8 mouse cellular contexts compared by ENCODE assay signal in genomic region chr8:84066291-84066930, GRCm38 (mm10). TPM values are rescaled to one million over a fixed set of nuclear protein-coding genes. Genes with fewer than 3 reads are reported as not detected.
DNase-seq lines count a peak whose midpoint lies in the region; ATAC-seq and TF ChIP-seq lines count a peak whose summit lies in the region.

Rfx1 (plus strand) TSS chr8:84066834.

- no peaks in the 10 kb centered on the region for H3K27me3 ChIP-seq in MEL (ENCODE audit: control insufficient read depth in 1 of 2, insufficient read depth in 2 of 2, low read length in 2 of 2)
- H3K27me3 ChIP-seq in cerebellum, adult 2 months (ENCODE audit: control insufficient read depth, insufficient read depth, low read length) = no peaks in the 10 kb centered on the region
- no peaks in the 10 kb centered on the region for H3K27me3 ChIP-seq in forebrain, postnatal 0 days (ENCODE audit: insufficient read depth, low read length)
- H3K27me3 ChIP-seq in lung, embryonic 15.5 days = no peaks in the 10 kb centered on the region

- ATAC-seq in forebrain, postnatal 0 days = peak; percentile 96
- peak; percentile 97 for ATAC-seq in lung, embryonic 15.5 days (ENCODE audit: borderline replicate concordance, extremely low read depth, low FRiP score, low TSS enrichment)

- H3K79me2 ChIP-seq in MEL (ENCODE audit: control insufficient read depth, insufficient read depth, low read length, poor library complexity) = peaks cover 14% of the 10 kb centered on the region

- TF ChIP-seq RAD21 in MEL (IDR thresholded peaks at IDR 0.05; ENCODE audit: low read depth, low read length) = no peak

- TF ChIP-seq POLR2A in MEL (IDR thresholded peaks at IDR 0.05; ENCODE audit: control insufficient read depth in 1 of 2, insufficient read depth in 1 of 2, low read depth in 1 of 2, low read length in 2 of 2, poor library complexity in 1 of 2) = peak in 1 of 2 experiments; percentile 82; a peak in 3 of 4 replicates
- TF ChIP-seq POLR2A in cerebellum, adult 2 months (IDR thresholded peaks at IDR 0.05; ENCODE audit: borderline replicate concordance, insufficient read depth, low read length) = peak; percentile 69

- peak within 1 kb of the TSS; percentile 71 for H3K4me2 ChIP-seq in forebrain, postnatal 0 days (ENCODE audit: low read depth)
- peak within 1 kb of the TSS; percentile 78 for H3K4me2 ChIP-seq in lung, embryonic 15.5 days

- no peaks in the 10 kb centered on the region for H3K9me3 ChIP-seq in MEL (replicated peaks; ENCODE audit: insufficient read depth, low read length)
- no peaks in the 10 kb centered on the region for H3K9me3 ChIP-seq in forebrain, postnatal 0 days (ENCODE audit: low read length)
- H3K9me3 ChIP-seq in lung, embryonic 15.5 days = no peaks in the 10 kb centered on the region

- TF ChIP-seq CTCF in MEL (IDR thresholded peaks at IDR 0.05 in 2 of 3, conservative IDR thresholded peaks at IDR 0.05 in 1 of 3; ENCODE audit: control insufficient read depth in 1 of 3, insufficient read depth in 1 of 3, low read depth in 2 of 3, low read length in 3 of 3, poor library complexity in 1 of 3, severe bottlenecking in 1 of 3) = no peak
- TF ChIP-seq CTCF in cerebellum, adult 2 months (IDR thresholded peaks at IDR 0.05; ENCODE audit: borderline replicate concordance, insufficient read depth, low read depth, low read length) = no peak
- TF ChIP-seq CTCF in forebrain, postnatal 0 days (IDR thresholded peaks at IDR 0.05; ENCODE audit: low read depth) = no peak

- WGBS in cerebellum, adult 2 months = under 1% methylated on average over 51 of the region's 51 CpGs
- 2% methylated on average over 51 of the region's 51 CpGs for WGBS in forebrain, postnatal 0 days
- under 1% methylated on average over 51 of the region's 51 CpGs for WGBS in lung, embryonic 15.5 days

- DNase-seq in MEL (ENCODE audit: low read depth, low spot score) = peak; percentile 100
- peak; percentile 99 to 100 for DNase-seq in cerebellum, adult 2 months
- DNase-seq in forebrain, postnatal 0 days = peak; percentile 100
- peak; percentile 99 for DNase-seq in heart, postnatal 4 days
- DNase-seq in layer of hippocampus, adult 8-10 months (ENCODE audit: low spot score in 2 of 2) = peak; percentile 100
- DNase-seq in ovary, adult 18-20 months (ENCODE audit: low spot score) = peak; percentile 100
- DNase-seq in thymus, postnatal 0 days (ENCODE audit: low spot score) = peak; percentile 100

- peaks cover 6 to 26% of the 10 kb centered on the region in 2 experiments for H3K4me1 ChIP-seq in MEL (ENCODE audit: control insufficient read depth in 1 of 2, insufficient read depth in 2 of 2, low read length in 2 of 2)
- H3K4me1 ChIP-seq in cerebellum, adult 2 months (ENCODE audit: control insufficient read depth, insufficient read depth, low read length) = peaks cover 24% of the 10 kb centered on the region
- 0 out of 2 replicates have a peak, but pooled peaks cover 15% of the 10 kb centered on the region for H3K4me1 ChIP-seq in forebrain, postnatal 0 days (ENCODE audit: insufficient read depth)
- peaks cover 28% of the 10 kb centered on the region for H3K4me1 ChIP-seq in lung, embryonic 15.5 days

- H3K9ac ChIP-seq in MEL (ENCODE audit: control insufficient read depth, low read depth, low read length, poor library complexity, severe bottlenecking) = peak within 1 kb of the TSS; percentile 92
- H3K9ac ChIP-seq in forebrain, postnatal 0 days = peak within 1 kb of the TSS; percentile 84
- H3K9ac ChIP-seq in lung, embryonic 15.5 days = peak within 1 kb of the TSS; percentile 84

- no peak for TF ChIP-seq EP300 in MEL (IDR thresholded peaks at IDR 0.05; ENCODE audit: low read depth in 1 of 2, low read length in 2 of 2)

- peak within 1 kb of the TSS; percentile 88 for H3K27ac ChIP-seq in MEL (ENCODE audit: control insufficient read depth, low read depth, low read length)
- peak within 1 kb of the TSS; percentile 56 for H3K27ac ChIP-seq in cerebellum, adult 2 months (ENCODE audit: insufficient read depth, low read length)
- peak within 1 kb of the TSS; percentile 93 for H3K27ac ChIP-seq in forebrain, postnatal 0 days (ENCODE audit: low read depth, low read length)
- H3K27ac ChIP-seq in lung, embryonic 15.5 days = peak within 1 kb of the TSS; percentile 98

- peak within 1 kb of the TSS; percentile 71 to 94 for H3K4me3 ChIP-seq in MEL (ENCODE audit: control insufficient read depth in 1 of 2, insufficient read depth in 1 of 2, low read depth in 2 of 2, low read length in 2 of 2)
- peak within 1 kb of the TSS; percentile 80 for H3K4me3 ChIP-seq in cerebellum, adult 2 months (replicated peaks; ENCODE audit: insufficient read depth, low read depth, low read length)
- peak within 1 kb of the TSS; percentile 98 for H3K4me3 ChIP-seq in forebrain, postnatal 0 days (ENCODE audit: low read depth, low read length)
- H3K4me3 ChIP-seq in lung, embryonic 15.5 days = peak within 1 kb of the TSS; percentile 95

- peaks cover 0 to 28% of the 10 kb centered on the region in 2 experiments; a peak in 2 of 4 replicates for H3K36me3 ChIP-seq in MEL (ENCODE audit: control insufficient read depth in 1 of 2, insufficient read depth in 2 of 2, low read length in 2 of 2)
- H3K36me3 ChIP-seq in forebrain, postnatal 0 days (ENCODE audit: insufficient read depth) = no peaks in the 10 kb centered on the region
- H3K36me3 ChIP-seq in lung, embryonic 15.5 days = no peaks in the 10 kb centered on the region

TF ChIP-seq in MEL, 35 proteins besides CTCF, POLR2A, EP300 and RAD21:
- no peak for TF ChIP-seq MAX (IDR thresholded peaks at IDR 0.05; ENCODE audit: low read length)
- peak; percentile 78 for TF ChIP-seq TBP (IDR thresholded peaks at IDR 0.05; ENCODE audit: low read depth, low read length)
- TF ChIP-seq ELF1 (IDR thresholded peaks at IDR 0.05; ENCODE audit: low read depth, low read length) = peak; percentile 71
- peak; percentile 74; the same call in 1 of the 2 replicates for TF ChIP-seq POLR2AphosphoS2 (IDR thresholded peaks at IDR 0.05; ENCODE audit: low read length)
- TF ChIP-seq SIN3A (IDR thresholded peaks at IDR 0.05; ENCODE audit: low read length) = peak; percentile 96
- TF ChIP-seq JUND (IDR thresholded peaks at IDR 0.05; ENCODE audit: low read depth, low read length) = no peak
- TF ChIP-seq KAT2A (conservative IDR thresholded peaks at IDR 0.05; ENCODE audit: low read depth, low read length) = peak; percentile 92
- no peak for TF ChIP-seq UBTF (IDR thresholded peaks at IDR 0.05; ENCODE audit: borderline replicate concordance, insufficient read depth, low read depth, low read length)
- peak; percentile 99 for TF ChIP-seq HCFC1 (IDR thresholded peaks at IDR 0.05; ENCODE audit: low read depth, low read length)
- TF ChIP-seq MXI1 (IDR thresholded peaks at IDR 0.05; ENCODE audit: low read depth, low read length) = peak; percentile 83
- no peak for TF ChIP-seq POLR2AphosphoS5 (IDR thresholded peaks at IDR 0.05; ENCODE audit: borderline replicate concordance, low read depth, low read length)
- no peak for TF ChIP-seq CHD1 (IDR thresholded peaks at IDR 0.05; ENCODE audit: low read depth, low read length)
- TF ChIP-seq BHLHE40 (IDR thresholded peaks at IDR 0.05; ENCODE audit: borderline replicate concordance, low read depth, low read length) = no peak
- TF ChIP-seq NELFE (IDR thresholded peaks at IDR 0.05; ENCODE audit: low read depth, low read length) = peak; percentile 73
- peak; percentile 96 for TF ChIP-seq CHD2 (IDR thresholded peaks at IDR 0.05; ENCODE audit: low read length)
- peak; percentile 51; the same call in 1 of the 2 replicates for TF ChIP-seq NRF1 (IDR thresholded peaks at IDR 0.05; ENCODE audit: insufficient read depth, low read depth, low read length, poor library complexity, severe bottlenecking)
- no peak for TF ChIP-seq MYB (IDR thresholded peaks at IDR 0.05; ENCODE audit: low read depth, low read length)
- 0 out of 2 replicates have a peak, but pooled peaks have one; percentile 22 for TF ChIP-seq MYC (IDR thresholded peaks at IDR 0.05; ENCODE audit: low read depth, low read length)
- no peak for TF ChIP-seq SMC3 (IDR thresholded peaks at IDR 0.05; ENCODE audit: low read depth, low read length)
- no peak for TF ChIP-seq MAZ (IDR thresholded peaks at IDR 0.05; ENCODE audit: low read depth, low read length)
- TF ChIP-seq ZKSCAN1 (IDR thresholded peaks at IDR 0.05; ENCODE audit: low read depth, low read length) = no peak
- peak; percentile 74; the same call in 1 of the 2 replicates for TF ChIP-seq ETS1 (IDR thresholded peaks at IDR 0.05; ENCODE audit: low read depth, low read length)
- no peak for TF ChIP-seq RCOR1 (IDR thresholded peaks at IDR 0.05; ENCODE audit: low read depth, low read length)
- TF ChIP-seq USF1 (IDR thresholded peaks at IDR 0.05; ENCODE audit: low read depth, low read length) = no peak

RNA-seq across cellular contexts. Expression of gene Rfx1, which starts in this region (rescaled TPM):
- 3.9 and 4.7 TPM in 2 replicates for total RNA-seq in MEL (2012; rRNA removed)
- 10 to 100 TPM in 1 of 2 experiments, not detected in 1; 10.4 TPM for polyA plus RNA-seq in MEL (2012; ENCODE audit: insufficient read depth in 1 of 2, insufficient read length in 2 of 2, low read depth in 1 of 2, low replicate concordance in 2 of 2, missing spikeins in 1 of 2)
- polyA plus RNA-seq in cerebellum, adult 2 months (2012; rRNA removed) = 27.2 and 27.8 TPM in 2 replicates
- 22.2 and 31.2 TPM in 2 replicates for total RNA-seq in forebrain, postnatal 0 days (2014; rRNA removed)
- polyA plus RNA-seq in forebrain, postnatal 0 days (2015; fragmentation: Nextera tagmentation; extraction: Ambion mirVana) = 4.4 and 6.2 TPM in 2 replicates
- total RNA-seq in heart, postnatal 4 days (2021) = 10 to 100 TPM; 12.5 to 13.5 TPM
- total RNA-seq in layer of hippocampus, adult 8-10 months (2022) = 10 to 100 TPM; 24.6 to 34.1 (median 28.3) TPM
- polyA plus RNA-seq in lung, embryonic 15.5 days (2015; fragmentation: Nextera tagmentation; extraction: Ambion mirVana) = 9.0 and 10.6 TPM in 2 replicates
- polyA plus RNA-seq in thymus, postnatal 0 days (2015; fragmentation: Nextera tagmentation; extraction: Ambion mirVana) = 5.4 and 6.1 TPM in 2 replicates

Comparison
In these comparisons a context has a peak if more than half of its experiments do, and no peak if none do; other contexts are left out.
1. Peak in every context shown above with its lines: DNase-seq, ATAC-seq, H3K4me3 ChIP-seq and H3K27ac ChIP-seq.